Mouse (Mus musculus): ENCODE measurements at regions not wholly inside any gene's neighbourhood (a gene's known extent, or its start where the extent isn't known, plus 50 kb on each side); places are given as distances from the start of the nearest gene placed in this dataset.

DNA sequence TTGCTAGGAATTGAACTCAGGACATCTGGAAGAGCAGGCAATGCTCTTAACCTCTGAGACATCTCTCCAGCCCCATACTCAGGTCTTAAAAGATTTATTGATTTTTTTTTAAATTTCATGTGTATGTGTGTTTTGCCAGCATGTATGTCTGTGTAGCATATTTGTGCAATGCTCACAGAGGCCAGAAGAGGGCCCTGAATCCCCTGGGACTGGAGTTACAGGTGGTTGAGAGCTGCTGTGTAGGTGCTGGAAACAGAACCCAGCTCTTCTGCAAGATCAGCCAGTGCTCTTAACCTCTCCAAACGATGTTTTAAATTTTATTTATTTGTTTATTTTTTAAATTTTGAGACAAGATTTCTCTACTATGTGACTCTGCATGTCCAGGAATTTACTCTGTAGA, 78.9 kb downstream of the Qrsl1 start:
- 77% methylated on average over 1 of the region's 1 CpGs for WGBS

DNA sequence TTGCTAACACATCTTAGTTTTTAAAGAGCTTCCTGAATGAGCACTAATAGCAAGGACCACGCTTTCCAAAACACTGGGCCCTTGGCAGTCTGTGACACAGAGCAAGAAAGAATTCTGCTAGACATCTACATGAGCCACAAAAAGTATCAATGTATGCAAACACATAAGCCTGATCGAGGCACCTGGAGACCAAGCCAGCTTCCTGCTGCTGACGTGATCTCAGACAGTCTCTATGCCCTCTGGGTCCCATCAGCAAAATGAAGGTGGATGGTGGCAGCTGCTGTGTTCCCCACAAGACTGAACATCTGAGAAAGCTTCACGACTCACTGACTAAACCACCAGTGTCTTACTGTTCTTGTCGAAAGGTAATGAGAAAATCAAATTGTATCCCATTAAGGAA, 77.5 kb downstream of the Qrsl1 start:
- Histone ChIP-seq H3K4me2 (no peak overlapping the region), H3K4me1 (no peaks in the 10 kb centered on the region), H3K27ac (no peak overlapping the region), H3K4me3 (replicated peaks) (no peak overlapping the region), H3K9ac (no peak overlapping the region), H3K36me3 (no peaks in the 10 kb centered on the region), H3K9me3 (replicated peaks) (peaks cover 9% of the 10 kb centered on the region; the same call in 1 of the 2 replicates), H3K27me3 (no peaks in the 10 kb centered on the region)
- ATAC-seq (replicated peaks; ENCODE audit: low FRiP score), result no peak
- WGBS, result 73% methylated on average over 5 of the region's 5 CpGs

More for the DNA sequence above, 78.9 kb downstream of the Qrsl1 start:
- H3K27me3 ChIP-seq, result no peaks in the 10 kb centered on the region
- peaks cover 3% of the 10 kb centered on the region; the same call in 1 of the 2 replicates for H3K9me3 ChIP-seq (replicated peaks)
- no peak overlapping the region for H3K27ac ChIP-seq
- no peaks in the 10 kb centered on the region for H3K4me1 ChIP-seq
- no peak overlapping the region for H3K9ac ChIP-seq
- no peak overlapping the region for H3K4me3 ChIP-seq (replicated peaks)
- ATAC-seq (replicated peaks; ENCODE audit: low FRiP score), result no peak
- no peaks in the 10 kb centered on the region for H3K36me3 ChIP-seq
- H3K4me2 ChIP-seq, result no peak overlapping the region

Measured in kidney, embryonic 15.5 days (tissue).